In genomic region chr5:143547384-143547783, GRCm38 (mm10) we compare ENCODE assay signal across 9 mouse cellular contexts. TPM values are rescaled to one million over a fixed set of nuclear protein-coding genes. Genes with fewer than 3 reads are reported as not detected.
DNase-seq lines count a peak whose midpoint lies in the region; ATAC-seq and TF ChIP-seq lines count a peak whose summit lies in the region.
"Had no signal": no experiment of that assay in that cellular context is flagged by ENCODE, and none has a peak within 500 bp of the region (broad histone marks: within the 10 kb centered on the region; RNA-seq: fewer than 3 reads in every experiment).

No protein-coding gene starts in this region.

- H3K27me3 ChIP-seq in midbrain, embryonic 11.5 days (ENCODE audit: control insufficient read depth, insufficient read depth, low read length): no peaks in the 10 kb centered on the region
- H3K27me3 ChIP-seq in midbrain, embryonic 13.5 days: no peaks in the 10 kb centered on the region
- no peaks in the 10 kb centered on the region for H3K27me3 ChIP-seq in intestine, postnatal 0 days (replicated peaks; ENCODE audit: control insufficient read depth, insufficient read depth, low read length)
- H3K27me3 ChIP-seq: hindbrain, embryonic 15.5 days had no signal

- TF ChIP-seq POLR2A in olfactory bulb, adult 2 months (IDR thresholded peaks at IDR 0.05; ENCODE audit: insufficient read depth, low read depth, low read length): no peak

- H3K4me3 ChIP-seq in midbrain, embryonic 11.5 days (ENCODE audit: low read depth, low read length): no peak overlapping the region
- H3K4me3 ChIP-seq in midbrain, embryonic 13.5 days (replicated peaks): no peak overlapping the region
- H3K4me3 ChIP-seq in intestine, postnatal 0 days (ENCODE audit: low read depth, low read length): no peak overlapping the region
- no peak overlapping the region for H3K4me3 ChIP-seq in olfactory bulb, adult 2 months (ENCODE audit: insufficient read depth, low read depth, low read length)
- H3K4me3 ChIP-seq: hindbrain, embryonic 15.5 days had no signal

- no peaks in the 10 kb centered on the region for H3K9me3 ChIP-seq in midbrain, embryonic 11.5 days (ENCODE audit: control insufficient read depth, low read length)
- no peaks in the 10 kb centered on the region for H3K9me3 ChIP-seq in midbrain, embryonic 13.5 days
- no peaks in the 10 kb centered on the region for H3K9me3 ChIP-seq in intestine, postnatal 0 days (ENCODE audit: control insufficient read depth)
- H3K9me3 ChIP-seq: hindbrain, embryonic 15.5 days had no signal

- peak; percentile 99 for TF ChIP-seq CTCF in intestine, postnatal 0 days (IDR thresholded peaks at IDR 0.05; ENCODE audit: low read depth)
- TF ChIP-seq CTCF in olfactory bulb, adult 2 months (IDR thresholded peaks at IDR 0.05; ENCODE audit: insufficient read depth, low read depth, low read length): peak; percentile 82; the same call in 1 of the 2 replicates

- ATAC-seq in midbrain, embryonic 11.5 days (ENCODE audit: low FRiP score): no peak
- ATAC-seq in midbrain, embryonic 13.5 days: no peak
- ATAC-seq in intestine, postnatal 0 days: no peak

- H3K4me1 ChIP-seq in midbrain, embryonic 11.5 days (ENCODE audit: control insufficient read depth, insufficient read depth, low read length): peaks cover 10% of the 10 kb centered on the region
- H3K4me1 ChIP-seq in midbrain, embryonic 13.5 days (replicated peaks): peaks cover 34% of the 10 kb centered on the region
- H3K4me1 ChIP-seq in intestine, postnatal 0 days (replicated peaks; ENCODE audit: control insufficient read depth, insufficient read depth, low read length): no peaks in the 10 kb centered on the region
- H3K4me1 ChIP-seq in olfactory bulb, adult 2 months (ENCODE audit: control insufficient read depth, insufficient read depth, low read length): peaks cover 11% of the 10 kb centered on the region

- WGBS in midbrain, embryonic 11.5 days: 12% methylated on average over 11 of the region's 11 CpGs
- 8% methylated on average over 11 of the region's 11 CpGs for WGBS in midbrain, embryonic 13.5 days
- WGBS in intestine, postnatal 0 days: 7% methylated on average over 11 of the region's 11 CpGs
- WGBS in olfactory bulb, adult 2 months: 6% methylated on average over 11 of the region's 11 CpGs

- no peak overlapping the region for H3K4me2 ChIP-seq in midbrain, embryonic 11.5 days
- no peak overlapping the region for H3K4me2 ChIP-seq in midbrain, embryonic 13.5 days (replicated peaks)
- H3K4me2 ChIP-seq in intestine, postnatal 0 days (replicated peaks; ENCODE audit: low read depth): 0 out of 2 replicates have a peak overlapping the region, but pooled peaks have one; percentile 24

- no peak overlapping the region for H3K27ac ChIP-seq in midbrain, embryonic 11.5 days (ENCODE audit: low read depth, low read length)
- no peak overlapping the region for H3K27ac ChIP-seq in midbrain, embryonic 13.5 days
- no peak overlapping the region for H3K27ac ChIP-seq in intestine, postnatal 0 days (ENCODE audit: low read depth, low read length)
- H3K27ac ChIP-seq in olfactory bulb, adult 2 months (ENCODE audit: insufficient read depth, low read depth, low read length): no peak overlapping the region

- peak; percentile 96 for DNase-seq in midbrain, embryonic 11.5 days (ENCODE audit: low spot score, missing footprints)
- peak; percentile 77 for DNase-seq in c-Kit-negative CD71-positive TER-119-positive erythroid progenitor cells, embryonic 14.5 days (ENCODE audit: low read depth, low spot score)
- DNase-seq in frontal cortex, postnatal 25 days (ENCODE audit: low spot score in 2 of 2): peak; percentile 69 to 71
- DNase-seq in liver: peak; percentile 87
- peak; percentile 85 for DNase-seq in thymus, postnatal 14 days

- no peaks in the 10 kb centered on the region for H3K36me3 ChIP-seq in midbrain, embryonic 11.5 days (ENCODE audit: control insufficient read depth, insufficient read depth, low read length)
- peaks cover 4% of the 10 kb centered on the region for H3K36me3 ChIP-seq in midbrain, embryonic 13.5 days
- H3K36me3 ChIP-seq in intestine, postnatal 0 days (ENCODE audit: control insufficient read depth, insufficient read depth): no peaks in the 10 kb centered on the region
- H3K36me3 ChIP-seq: hindbrain, embryonic 15.5 days had no signal

- no peak overlapping the region for H3K9ac ChIP-seq in midbrain, embryonic 11.5 days (ENCODE audit: low read length)
- H3K9ac ChIP-seq in midbrain, embryonic 13.5 days (replicated peaks): no peak overlapping the region
- H3K9ac ChIP-seq in intestine, postnatal 0 days (ENCODE audit: low read depth, low read length): no peak overlapping the region

RNA-seq across cellular contexts. Expression of gene Rac1, which starts 19.5 kb away (rescaled TPM):
- 480 and 494 TPM in 2 replicates for polyA plus RNA-seq in midbrain, embryonic 11.5 days (2014; fragmentation: Nextera tagmentation; extraction: Ambion mirVana)
- 334 and 373 TPM in 2 replicates for polyA plus RNA-seq in midbrain, embryonic 13.5 days (2015; fragmentation: Nextera tagmentation; extraction: Ambion mirVana)
- 375 and 413 TPM in 2 replicates for polyA plus RNA-seq in intestine, postnatal 0 days (2015; fragmentation: Nextera tagmentation; extraction: Ambion mirVana)
- 73.1 TPM in 1 of 2 replicates, not detected in the other for polyA plus RNA-seq in olfactory bulb, adult 2 months (2012; ENCODE audit: insufficient read depth, insufficient read length, low replicate concordance, missing spikeins)
